Mouse (Mus musculus) left cerebral cortex, postnatal 14 days (tissue): ENCODE data around the gene Iars2. TPM values are rescaled to one million over a fixed set of nuclear protein-coding genes. Genes with fewer than 3 reads are reported as not detected.

Experiments used
- DNase-seq, 2 experiments: peaks; one replicate each; pipeline ENCODE4 v3.0.0; 2021 to 2022; ENCODE audit warnings: low spot score in 2 of 2, mixed read lengths in 1 of 2
- intact Hi-C: fragments of 180-260 bp; cut with DNase I; formaldehyde crosslinking; loops from one replicate; pipeline ENCODE4 v1.15.1; 2025
- total RNA-seq, 2 experiments: library from RNA; stranded (reverse); gene quantifications; 2 replicates each; pipeline ENCODE4 v1.2.3; 2021

Iars2 gene
- total RNA-seq, 2 experiments from 2014 or later = 32.8 to 33.2 TPM

DNA sequence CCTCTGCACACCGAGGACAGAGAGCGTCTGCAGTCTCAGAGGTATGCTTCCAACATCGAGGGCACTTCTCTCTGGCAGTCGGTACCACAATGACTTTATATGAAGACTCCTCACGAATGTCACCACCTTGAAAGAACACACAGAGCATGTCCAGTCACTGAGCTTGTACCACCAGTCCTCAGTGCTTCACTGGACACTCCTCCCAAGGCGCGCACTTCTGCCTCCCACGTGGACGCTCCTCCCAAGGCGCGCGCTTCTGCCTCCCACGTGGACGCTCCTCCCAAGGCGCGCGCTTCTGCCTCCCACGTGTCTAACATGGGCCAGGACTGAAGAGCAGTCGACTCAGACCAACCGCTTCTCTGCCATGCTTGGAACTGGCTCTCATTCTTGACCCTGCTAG is 42.1 kb downstream of the Iars2 start:
- no peak for DNase-seq
- intact Hi-C loops = no loop called here

- intact Hi-C loops = no loop called here
- DNase-seq = peak in 1 of 2 experiments; percentile 35
Measured at GRCm38 (mm10) chr1:185285171-185285570, 44.0 kb downstream of the Iars2 start.

DNA sequence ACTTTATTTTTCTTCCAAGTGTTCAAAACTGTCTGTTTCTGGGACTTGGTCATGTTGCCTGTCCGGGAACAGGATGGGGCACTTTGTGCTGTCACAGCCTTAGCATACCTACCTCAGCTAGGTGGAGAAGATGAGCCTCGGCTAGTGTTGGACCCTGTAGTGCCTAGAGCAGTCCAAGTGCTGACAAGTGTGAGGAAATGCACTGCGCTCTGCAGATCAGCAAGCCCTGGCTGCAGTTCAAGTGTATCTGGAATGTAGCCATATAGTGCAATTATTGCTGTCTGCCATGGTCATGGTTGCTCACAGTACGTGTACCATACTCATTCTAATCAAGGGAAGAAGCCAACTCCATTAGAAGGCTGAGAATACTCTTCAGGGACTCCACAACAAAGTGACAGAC is 44.5 kb downstream of the Iars2 start:
- DNase-seq = peak in 1 of 2 experiments; percentile 41
- intact Hi-C loops = no loop called here

DNA sequence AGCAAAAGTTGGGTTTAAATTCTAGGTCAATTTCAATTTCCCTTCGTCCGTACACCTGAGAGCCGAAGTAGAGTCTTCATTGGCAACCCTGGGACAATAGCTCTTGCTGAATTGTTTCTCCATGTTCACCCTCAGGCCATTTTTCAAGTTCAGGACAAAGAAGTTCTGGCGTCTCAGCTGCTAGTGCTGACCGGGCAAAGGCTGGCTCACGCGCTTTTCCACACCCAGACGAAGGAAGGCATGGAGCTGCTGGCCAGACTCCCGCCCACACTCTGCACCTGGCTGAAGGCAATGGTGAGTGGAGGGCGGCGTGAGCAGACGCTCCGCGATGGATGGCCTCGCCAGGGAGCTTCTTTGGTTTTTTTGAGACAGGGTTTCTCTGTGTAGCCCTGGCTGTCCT is 45.9 kb downstream of the Iars2 start:
- intact Hi-C loops = no loop called here

GRCm38 (mm10) chr1:185282846-185283245 is 46.4 kb downstream of the Iars2 start:
- intact Hi-C loops = no loop called here

More for the DNA sequence above, 45.9 kb downstream of the Iars2 start:
- no peak for DNase-seq

GRCm38 (mm10) chr1:185280616-185281015 is 48.6 kb downstream of the Iars2 start:
- DNase-seq = no peak
- intact Hi-C loops = no loop called here

More at GRCm38 (mm10) chr1:185282846-185283245, 46.4 kb downstream of the Iars2 start:
- no peak for DNase-seq

- DNase-seq = no peak
- intact Hi-C loops = no loop called here
Measured at GRCm38 (mm10) chr1:185279288-185279687, 49.9 kb downstream of the Iars2 start.

DNA sequence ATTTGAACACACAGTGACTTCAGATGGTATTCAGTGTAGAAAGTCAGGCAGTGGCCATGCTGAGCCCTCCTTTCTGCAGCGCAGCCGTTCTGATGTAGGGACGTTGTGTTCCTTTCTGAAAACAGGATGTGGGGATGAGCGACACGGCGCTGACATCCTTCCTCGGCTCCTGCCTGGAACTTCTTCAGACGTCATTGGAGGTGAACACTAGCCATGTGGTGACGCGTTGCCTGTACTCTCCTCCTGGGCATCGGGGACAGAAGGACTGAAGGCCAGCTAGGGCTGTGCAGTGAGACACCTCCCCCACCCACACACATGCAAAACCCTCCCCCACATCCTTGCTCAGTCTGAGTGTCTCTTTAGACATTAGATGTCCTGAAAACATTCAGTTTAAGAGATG is 52.2 kb downstream of the Iars2 start:
- DNase-seq = no peak
- intact Hi-C loops = no loop called here

DNA sequence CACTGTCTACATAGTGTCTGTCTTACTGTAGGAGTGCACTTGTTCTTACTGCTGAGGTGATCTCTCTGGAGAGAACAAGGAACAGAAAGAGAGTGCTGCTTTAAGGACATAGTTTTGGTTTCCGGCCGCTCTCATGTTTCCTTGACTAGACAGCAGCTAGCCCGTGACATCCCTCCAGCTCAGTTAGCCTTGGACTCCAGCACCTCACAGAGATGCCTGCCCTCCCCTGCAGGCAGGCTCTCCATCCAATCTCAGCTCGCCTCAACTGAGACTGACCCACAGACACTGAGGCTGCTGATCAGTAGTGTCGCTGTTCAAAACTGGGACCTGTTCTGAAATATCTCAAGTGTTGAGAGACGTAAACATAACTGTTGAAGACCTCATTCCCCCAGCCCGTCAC is 53.2 kb downstream of the Iars2 start:
- intact Hi-C loops = no loop called here
- no peak for DNase-seq

DNA sequence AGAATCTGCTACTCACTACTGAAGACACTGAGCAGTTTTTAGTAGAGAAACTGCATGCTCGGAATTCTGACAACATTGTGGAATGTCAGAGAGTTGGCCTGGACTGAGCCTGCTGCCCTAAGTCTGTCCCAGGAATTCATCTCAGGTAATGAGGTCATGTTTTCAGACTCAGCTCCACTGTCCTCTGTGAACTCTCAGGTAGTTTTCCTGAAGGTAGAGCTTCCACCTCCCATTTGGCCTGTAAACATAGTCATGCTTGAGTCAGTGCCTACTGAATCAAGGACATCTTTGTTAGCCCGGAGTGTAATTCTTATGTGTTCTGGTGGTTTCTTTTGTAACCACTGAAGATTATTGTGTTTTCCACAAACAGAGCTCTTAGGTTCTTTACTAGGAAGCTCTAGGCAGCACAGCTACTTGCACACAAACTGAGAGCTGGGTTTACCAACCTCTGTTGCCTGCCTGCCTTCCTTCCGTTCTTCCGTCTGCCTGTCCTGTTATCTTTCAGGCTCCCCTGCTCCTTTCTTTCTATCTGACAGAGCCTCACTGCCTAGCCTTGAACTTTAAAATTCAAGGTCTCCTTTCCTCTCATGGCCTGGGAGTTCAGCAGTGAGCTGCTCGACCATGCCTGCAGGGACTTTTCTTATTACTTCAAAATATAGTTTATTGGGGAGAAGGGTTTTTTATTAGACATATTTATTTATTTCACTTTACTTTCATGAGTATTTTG is 54.2 kb downstream of the Iars2 start:
- no peak for DNase-seq
- intact Hi-C loops = no loop called here

DNA sequence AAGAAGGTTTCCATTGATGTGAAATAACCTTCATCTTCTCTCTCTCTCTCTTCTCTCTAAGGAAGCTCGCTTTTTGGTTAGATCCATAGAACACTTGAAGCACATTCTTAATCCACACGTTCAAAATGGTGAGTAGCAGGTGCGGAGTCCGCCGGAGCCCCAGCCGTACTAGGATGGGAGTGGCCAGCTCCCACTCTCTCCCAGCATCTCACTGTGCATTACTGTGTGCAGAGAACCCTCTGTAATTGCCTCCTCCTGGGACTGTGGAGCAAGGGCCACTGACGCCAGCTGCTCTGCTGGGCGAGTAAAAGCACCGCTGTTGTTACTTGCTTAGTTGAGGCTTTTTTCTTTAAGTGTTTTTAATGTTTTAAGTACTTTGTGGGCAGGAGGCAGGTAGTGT is 57.8 kb downstream of the Iars2 start:
- intact Hi-C loops = no loop called here
- DNase-seq = no peak

DNA sequence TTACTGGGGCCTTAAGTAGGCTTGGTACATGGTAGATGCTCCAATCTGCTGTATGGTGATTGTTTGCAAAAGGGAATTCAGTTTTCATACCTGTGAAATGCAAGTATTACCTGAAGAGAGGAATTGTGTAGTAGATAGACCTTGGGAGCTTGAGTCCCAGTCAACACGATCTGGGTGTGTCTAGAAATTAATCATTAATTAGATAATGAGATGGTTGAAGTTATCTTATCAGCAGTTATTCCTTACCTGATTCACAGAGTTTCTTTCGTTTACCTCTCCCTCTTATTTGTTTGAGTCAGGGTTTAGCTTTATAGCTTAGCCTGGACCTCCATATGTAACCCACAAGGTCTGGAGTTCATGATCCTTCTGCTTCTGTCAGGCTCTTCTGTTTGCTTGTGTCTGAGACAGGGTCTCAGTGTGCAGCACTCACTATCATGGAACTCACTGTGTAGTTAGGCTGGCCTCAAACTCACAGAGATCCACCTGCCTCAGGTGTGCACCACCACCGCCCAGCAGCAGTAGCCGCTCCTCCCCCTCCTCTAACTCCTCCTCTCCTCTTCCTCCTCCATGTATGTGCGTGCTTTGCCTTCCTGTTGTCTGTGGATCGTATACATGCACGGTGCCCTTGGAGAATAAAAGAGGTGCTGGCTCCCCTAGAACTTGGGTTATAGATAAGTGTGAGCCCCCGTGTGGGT is 58.6 kb downstream of the Iars2 start:
- intact Hi-C loops = no loop called here
- DNase-seq = no peak

DNA sequence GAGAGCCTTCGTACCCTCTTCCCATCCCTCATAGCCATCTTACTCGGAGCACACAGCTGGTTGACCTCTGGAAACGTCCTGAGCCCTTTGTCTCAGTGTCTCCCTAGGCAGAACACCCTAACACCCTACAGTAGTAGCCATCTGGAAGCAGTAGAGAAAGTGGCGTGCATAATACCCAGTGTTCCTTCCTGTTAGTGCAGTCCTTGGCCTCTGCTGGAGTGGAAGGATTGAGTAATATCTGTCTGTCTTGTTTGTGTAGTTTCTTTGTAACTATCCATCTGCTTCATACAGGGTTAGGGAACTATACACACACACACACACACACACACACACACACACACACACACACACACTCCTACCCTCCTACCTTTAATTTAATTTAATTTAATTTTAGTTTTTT is 60.5 kb downstream of the Iars2 start:
- DNase-seq = no peak
- intact Hi-C loops = no loop called here

DNA sequence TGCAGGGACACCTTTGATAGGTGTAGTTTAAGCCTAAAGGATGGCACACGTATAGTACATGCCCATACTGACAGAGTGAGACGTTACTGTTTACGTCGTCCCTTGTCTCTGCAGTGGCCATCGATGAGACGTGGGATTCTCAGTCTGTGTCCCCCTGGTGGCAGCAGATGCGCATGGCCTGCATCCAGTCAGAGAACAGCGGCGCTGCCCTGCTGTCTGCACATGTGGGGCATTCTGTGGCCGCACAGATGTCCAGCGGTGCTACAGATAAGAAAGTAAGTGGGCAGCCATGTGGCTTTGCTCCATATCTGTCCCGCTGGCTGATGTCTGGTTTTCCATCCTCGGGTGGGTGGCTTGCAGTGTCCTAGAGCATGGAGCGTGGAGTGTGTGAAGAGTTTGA is 66.6 kb downstream of the Iars2 start:
- peak; percentile 34 to 40 for DNase-seq
- intact Hi-C loops = no loop called here

DNA sequence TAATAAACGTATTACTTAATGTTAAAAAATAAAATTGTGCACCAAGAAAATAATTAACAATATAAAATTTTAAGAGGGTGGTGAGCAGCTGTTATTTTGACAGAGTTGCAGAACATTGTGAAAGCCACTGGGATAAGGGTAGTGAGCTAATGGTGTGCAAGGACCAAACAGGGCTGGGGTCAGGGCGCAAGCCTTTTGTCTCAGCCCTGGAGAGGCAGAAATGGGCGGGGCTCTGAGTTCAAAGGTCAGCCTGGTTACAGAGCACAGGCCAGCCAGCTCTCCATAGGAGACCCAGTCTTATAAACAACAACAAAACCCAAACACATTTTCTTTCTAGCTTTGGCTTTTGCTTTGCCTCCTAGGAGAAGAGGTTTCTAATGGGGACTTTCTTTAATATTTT is 72.4 kb downstream of the Iars2 start:
- intact Hi-C loops = no loop called here

GRCm38 (mm10) chr1:185255336-185255735 is 73.9 kb downstream of the Iars2 start:
- intact Hi-C loops = no loop called here

More for the DNA sequence above, 72.4 kb downstream of the Iars2 start:
- DNase-seq = no peak

DNA sequence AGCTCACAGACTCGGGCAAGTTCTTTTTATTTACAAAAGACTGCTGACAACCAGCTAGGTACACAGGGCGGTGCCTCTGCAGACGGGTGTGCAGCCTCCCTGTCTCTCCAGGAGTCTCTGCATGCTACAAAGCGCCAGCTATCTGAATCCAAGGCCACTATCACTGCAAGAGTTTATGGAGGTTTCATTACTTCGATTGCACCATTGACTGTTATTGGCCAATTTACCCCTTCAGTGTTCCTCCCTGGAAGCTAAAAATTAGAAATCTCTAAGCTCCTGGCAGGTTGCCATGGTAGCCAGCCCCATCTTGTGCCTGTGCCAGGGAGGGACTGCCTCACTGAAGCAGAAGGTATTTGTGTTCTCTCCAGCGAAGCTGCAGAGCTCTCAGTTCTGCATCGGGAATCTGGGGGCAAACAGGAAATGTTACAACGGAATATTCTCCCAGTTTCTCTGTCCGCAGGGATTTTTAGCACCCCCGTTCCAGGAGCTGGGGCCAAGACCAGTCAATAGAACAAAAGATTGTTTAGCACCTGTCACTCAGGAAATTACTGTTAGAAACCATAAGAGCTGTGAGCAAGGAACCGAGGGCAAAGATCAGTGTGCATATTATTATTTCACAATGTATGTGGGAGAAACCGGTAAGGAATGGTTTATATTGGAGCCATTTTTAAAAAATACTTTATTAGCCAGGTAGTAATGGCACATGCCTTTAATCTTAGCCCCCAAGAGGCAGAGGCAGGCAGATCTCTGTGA is 75.9 kb downstream of the Iars2 start:
- intact Hi-C loops = no loop called here
- DNase-seq = peak; percentile 81

More at GRCm38 (mm10) chr1:185255336-185255735, 73.9 kb downstream of the Iars2 start:
- no peak for DNase-seq

- intact Hi-C loops = no loop called here
- no peak for DNase-seq
Measured at GRCm38 (mm10) chr1:185252351-185252750, 76.8 kb downstream of the Iars2 start.

DNA sequence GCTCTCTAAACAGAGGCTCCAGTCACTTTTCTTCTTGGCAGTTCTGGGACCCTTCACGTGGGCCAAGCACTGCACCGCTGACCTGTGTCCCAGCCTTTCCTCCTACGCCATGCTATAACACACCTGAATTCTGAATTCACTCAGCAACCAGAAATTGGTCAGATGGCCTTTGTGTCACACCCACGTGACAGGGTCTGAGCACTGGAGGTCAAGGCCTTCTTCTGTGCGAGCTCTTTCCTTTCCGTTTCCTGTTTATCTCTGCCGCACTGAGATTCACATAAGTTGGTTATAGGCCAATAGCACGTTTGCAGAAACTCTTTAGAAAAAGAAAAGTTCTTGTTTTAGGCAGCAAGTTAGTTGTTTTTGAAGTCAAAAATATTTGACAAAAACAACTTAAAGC is 80.5 kb downstream of the Iars2 start:
- no peak for DNase-seq
- intact Hi-C loops = no loop called here

DNA sequence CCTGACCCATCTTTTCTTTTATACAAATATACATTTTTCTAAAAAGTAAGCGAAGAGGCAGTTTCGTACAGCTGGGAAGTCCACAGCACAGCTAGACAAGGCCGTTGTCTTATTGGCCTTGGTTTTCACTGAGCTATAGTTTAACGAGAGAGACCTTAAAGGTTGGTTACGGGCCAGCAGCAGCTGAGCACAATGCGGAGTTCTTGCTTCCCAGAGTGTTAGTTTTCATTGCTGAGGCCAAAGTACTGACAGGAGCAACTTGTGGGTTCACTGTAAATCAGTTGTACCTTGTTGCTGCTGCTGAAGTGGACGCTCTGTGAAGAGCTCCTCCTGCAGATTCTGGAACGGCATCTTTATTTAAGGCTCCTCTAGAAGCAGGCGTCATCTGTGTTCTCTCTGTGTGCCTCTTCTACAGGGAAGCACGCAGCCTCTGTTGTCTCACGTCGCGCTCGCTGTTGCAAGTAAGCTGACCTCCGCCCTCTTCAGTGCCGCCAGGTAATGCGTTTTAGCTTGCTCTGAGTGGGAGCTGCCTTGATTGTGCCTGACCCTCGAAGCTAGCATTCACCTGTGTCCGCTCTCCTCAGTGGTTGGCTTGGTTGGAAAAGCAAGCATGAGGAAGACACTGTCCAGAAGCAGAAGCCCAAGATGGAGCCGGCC is 81.6 kb downstream of the Iars2 start:
- intact Hi-C loops = no loop called here
- no peak for DNase-seq
